Mouse (Mus musculus) liver, embryonic 14.5 days (tissue): Measurements from ENCODE around the gene Itga2.

ENCODE experiments used
- CTCF ChIP-seq: IDR thresholded peaks from 2 replicates; pipeline ENCODE4 v1.5.1; 2016; ENCODE audit warnings: antibody characterized with exemption, low read depth, control low read depth
- EP300 ChIP-seq: IDR thresholded peaks from 2 replicates; pipeline ENCODE4 v1.6.1; 2016; ENCODE audit warnings: antibody characterized with exemption, low read depth

DNA sequence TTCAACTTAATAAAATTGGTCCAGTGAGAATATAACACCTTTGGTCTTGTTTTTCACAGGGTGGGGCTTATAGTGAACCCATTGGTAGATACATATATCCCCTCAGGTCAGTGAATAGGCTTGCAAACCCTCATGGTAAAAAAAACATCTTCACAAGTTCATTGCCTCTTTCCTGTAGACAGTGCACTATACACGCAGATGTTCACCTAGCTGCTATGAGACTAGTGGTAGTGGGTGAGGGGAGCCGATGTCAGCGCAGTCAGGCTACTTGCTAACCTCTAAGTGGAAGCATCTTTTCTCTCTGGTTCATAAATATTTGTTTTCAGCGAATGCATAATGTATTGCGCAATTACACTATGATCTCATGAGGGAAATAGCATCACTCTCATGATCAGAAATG lies 22.4 kb downstream of the Itga2 start:
- TF ChIP-seq CTCF = no peak
- no peak for TF ChIP-seq EP300
